ENCODE assay signal across 25 mouse cellular contexts in the genomic region with DNA sequence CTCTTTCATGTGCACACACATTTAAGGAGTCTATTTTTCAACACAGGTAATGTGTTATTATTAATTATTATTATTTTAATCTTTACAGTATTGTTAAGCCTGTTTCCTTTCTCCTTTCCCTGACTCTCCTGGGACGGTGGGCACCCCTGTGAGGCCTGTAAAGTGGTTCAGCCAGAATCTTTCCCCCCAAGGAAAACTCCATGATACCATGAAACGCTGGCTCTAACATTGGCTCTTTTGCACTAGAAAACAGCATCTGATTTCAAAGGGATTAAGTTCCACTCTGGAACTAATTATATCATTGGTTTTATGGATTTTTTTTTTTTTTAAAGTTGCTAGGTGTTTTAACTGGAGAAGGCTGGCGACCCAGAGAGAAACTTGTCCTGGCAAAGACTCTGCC. TPM values are rescaled to one million over a fixed set of nuclear protein-coding genes. Genes with fewer than 3 reads are reported as not detected.
A peak's percentile ranks its signal among the peaks of the same experiment; 100 is the strongest.
DNase-seq lines count a peak whose midpoint lies in the region; ATAC-seq lines count a peak whose summit lies in the region.
"Had no signal": no experiment of that assay in that cellular context is flagged by ENCODE, and none has a peak within 500 bp of the region (broad histone marks: within the 10 kb centered on the region; RNA-seq: fewer than 3 reads in every experiment).

No protein-coding gene starts in this region.

- H3K4me1 ChIP-seq in embryonic facial prominence, embryonic 10.5 days = peaks cover 73% of the 10 kb centered on the region
- peaks cover 7% of the 10 kb centered on the region for H3K4me1 ChIP-seq in embryonic facial prominence, embryonic 11.5 days (ENCODE audit: control insufficient read depth, insufficient read depth, low read length)
- peaks cover 87% of the 10 kb centered on the region for H3K4me1 ChIP-seq in limb, embryonic 10.5 days
- peaks cover 62% of the 10 kb centered on the region for H3K4me1 ChIP-seq in limb, embryonic 13.5 days
- H3K4me1 ChIP-seq in forebrain, embryonic 12.5 days = peaks cover 2% of the 10 kb centered on the region; the same call in 1 of the 2 replicates
- H3K4me1 ChIP-seq: hindbrain, embryonic 13.5 days had no signal

- WGBS in embryonic facial prominence, embryonic 10.5 days = 22% methylated on average over 3 of the region's 3 CpGs
- WGBS in embryonic facial prominence, embryonic 11.5 days = 16% methylated on average over 3 of the region's 3 CpGs
- WGBS in limb, embryonic 10.5 days = 13% methylated on average over 3 of the region's 3 CpGs
- 15% methylated on average over 3 of the region's 3 CpGs for WGBS in limb, embryonic 13.5 days
- 40% methylated on average over 3 of the region's 3 CpGs for WGBS in forebrain, embryonic 12.5 days

- peak; percentile 48 for DNase-seq in embryonic facial prominence, embryonic 10.5 days (ENCODE audit: low spot score)
- DNase-seq in embryonic facial prominence, embryonic 11.5 days (ENCODE audit: low spot score) = peak; percentile 76
- no peak for DNase-seq in limb, embryonic 10.5 days (ENCODE audit: low spot score)
- DNase-seq in layer of hippocampus, adult 9-11 months = no peak
- no peak for DNase-seq in cerebellum, postnatal 25 days
- DNase-seq in heart, postnatal 10 days = no peak
- DNase-seq: adrenal gland, adult 8-10 months; adrenal gland, postnatal 25 days; cerebellum, adult 11-12 months; cerebellum, adult 8-10 months; cerebellum, postnatal 10 days; gastrocnemius, postnatal 10 days; heart, adult 11 months; heart, postnatal 36 days had no signal

- no peak for ATAC-seq in embryonic facial prominence, embryonic 11.5 days (replicated peaks; ENCODE audit: insufficient number of reproducible peaks, low FRiP score, low TSS enrichment, low read depth)
- ATAC-seq in limb, embryonic 13.5 days (ENCODE audit: low FRiP score, low read depth) = no peak
- no peak for ATAC-seq in forebrain, embryonic 12.5 days (ENCODE audit: low FRiP score)
- ATAC-seq: CD4-positive, CD25-positive, alpha-beta regulatory T cell, adult 4 months; forebrain, embryonic 15.5 days; hindbrain, embryonic 16.5 days; intestine, embryonic 15.5 days had no signal

- H3K9ac ChIP-seq in embryonic facial prominence, embryonic 11.5 days (replicated peaks; ENCODE audit: low read length) = no peak overlapping the region
- H3K9ac ChIP-seq in limb, embryonic 13.5 days = no peak overlapping the region
- no peak overlapping the region for H3K9ac ChIP-seq in forebrain, embryonic 12.5 days
- H3K9ac ChIP-seq: embryonic facial prominence, embryonic 15.5 days; forebrain, embryonic 15.5 days; hindbrain, embryonic 13.5 days; intestine, embryonic 15.5 days had no signal

- no peaks in the 10 kb centered on the region for H3K36me3 ChIP-seq in embryonic facial prominence, embryonic 10.5 days (replicated peaks)
- no peaks in the 10 kb centered on the region for H3K36me3 ChIP-seq in embryonic facial prominence, embryonic 11.5 days (replicated peaks; ENCODE audit: control insufficient read depth, insufficient read depth, low read depth, low read length)
- H3K36me3 ChIP-seq in limb, embryonic 10.5 days = no peaks in the 10 kb centered on the region
- no peaks in the 10 kb centered on the region for H3K36me3 ChIP-seq in limb, embryonic 13.5 days
- no peaks in the 10 kb centered on the region for H3K36me3 ChIP-seq in forebrain, embryonic 12.5 days (replicated peaks)
- H3K36me3 ChIP-seq: embryonic facial prominence, embryonic 15.5 days; forebrain, embryonic 15.5 days; hindbrain, embryonic 10.5 days; hindbrain, embryonic 13.5 days; intestine, embryonic 15.5 days had no signal

- H3K27ac ChIP-seq in embryonic facial prominence, embryonic 10.5 days (replicated peaks) = peak overlapping the region; percentile 78
- no peak overlapping the region for H3K27ac ChIP-seq in embryonic facial prominence, embryonic 11.5 days (replicated peaks; ENCODE audit: low read depth, low read length)
- H3K27ac ChIP-seq in limb, embryonic 10.5 days = peak overlapping the region; percentile 83
- no peak overlapping the region; the same call in 1 of the 2 replicates for H3K27ac ChIP-seq in limb, embryonic 13.5 days
- H3K27ac ChIP-seq in forebrain, embryonic 12.5 days = no peak overlapping the region
- H3K27ac ChIP-seq: embryonic facial prominence, embryonic 15.5 days; forebrain, embryonic 15.5 days; hindbrain, embryonic 10.5 days; hindbrain, embryonic 13.5 days; intestine, embryonic 15.5 days had no signal

- no peak overlapping the region for H3K4me2 ChIP-seq in embryonic facial prominence, embryonic 11.5 days (ENCODE audit: low read depth, low read length)
- peak overlapping the region; percentile 44; the same call in 1 of the 2 replicates for H3K4me2 ChIP-seq in limb, embryonic 13.5 days (replicated peaks)
- no peak overlapping the region for H3K4me2 ChIP-seq in forebrain, embryonic 12.5 days
- H3K4me2 ChIP-seq: embryonic facial prominence, embryonic 15.5 days; forebrain, embryonic 15.5 days; hindbrain, embryonic 13.5 days; intestine, embryonic 15.5 days had no signal

- H3K27me3 ChIP-seq in embryonic facial prominence, embryonic 10.5 days (replicated peaks; ENCODE audit: low read depth, poor library complexity, severe bottlenecking) = peaks cover 5% of the 10 kb centered on the region; the same call in 1 of the 2 replicates
- no peaks in the 10 kb centered on the region for H3K27me3 ChIP-seq in embryonic facial prominence, embryonic 11.5 days (ENCODE audit: control insufficient read depth, insufficient read depth, low read length)
- peaks cover 40% of the 10 kb centered on the region for H3K27me3 ChIP-seq in limb, embryonic 10.5 days (ENCODE audit: low read depth, poor library complexity, severe bottlenecking)
- H3K27me3 ChIP-seq in limb, embryonic 13.5 days = peaks cover 61% of the 10 kb centered on the region
- H3K27me3 ChIP-seq in forebrain, embryonic 12.5 days = no peaks in the 10 kb centered on the region; the same call in 1 of the 2 replicates
- H3K27me3 ChIP-seq: embryonic facial prominence, embryonic 15.5 days; forebrain, embryonic 15.5 days; intestine, embryonic 15.5 days had no signal

- intact Hi-C loops in heart, postnatal 10 days (cut with DNase I) = no loop called here

- no peak overlapping the region for H3K4me3 ChIP-seq in embryonic facial prominence, embryonic 10.5 days
- no peak overlapping the region for H3K4me3 ChIP-seq in embryonic facial prominence, embryonic 11.5 days (ENCODE audit: low read depth, low read length)
- H3K4me3 ChIP-seq in limb, embryonic 10.5 days = 0 out of 2 replicates have a peak overlapping the region, but pooled peaks have one; percentile 7
- no peak overlapping the region for H3K4me3 ChIP-seq in limb, embryonic 13.5 days
- no peak overlapping the region for H3K4me3 ChIP-seq in forebrain, embryonic 12.5 days (replicated peaks)
- H3K4me3 ChIP-seq: embryonic facial prominence, embryonic 15.5 days; forebrain, embryonic 15.5 days; hindbrain, embryonic 10.5 days; hindbrain, embryonic 13.5 days; intestine, embryonic 15.5 days had no signal

- H3K9me3 ChIP-seq in embryonic facial prominence, embryonic 10.5 days = no peaks in the 10 kb centered on the region
- H3K9me3 ChIP-seq in embryonic facial prominence, embryonic 11.5 days (replicated peaks; ENCODE audit: control insufficient read depth, low read length) = no peaks in the 10 kb centered on the region
- H3K9me3 ChIP-seq in limb, embryonic 10.5 days (replicated peaks) = no peaks in the 10 kb centered on the region
- peaks cover 4% of the 10 kb centered on the region; the same call in 1 of the 2 replicates for H3K9me3 ChIP-seq in limb, embryonic 13.5 days
- H3K9me3 ChIP-seq in forebrain, embryonic 12.5 days = no peaks in the 10 kb centered on the region
- H3K9me3 ChIP-seq: embryonic facial prominence, embryonic 15.5 days; forebrain, embryonic 15.5 days; hindbrain, embryonic 10.5 days; hindbrain, embryonic 13.5 days; intestine, embryonic 15.5 days had no signal

RNA-seq across cellular contexts. Expression of a gene that starts 24.2 kb away (rescaled TPM):
- polyA plus RNA-seq in embryonic facial prominence, embryonic 10.5 days (2016; fragmentation: Nextera tagmentation; extraction: Ambion mirVana) = 8.1 and 11.0 TPM in 2 replicates
- 10.3 and 11.2 TPM in 2 replicates for polyA plus RNA-seq in embryonic facial prominence, embryonic 11.5 days (2014; fragmentation: Nextera tagmentation; extraction: Ambion mirVana)
- 9.1 and 15.7 TPM in 2 replicates for polyA plus RNA-seq in limb, embryonic 10.5 days (2016; fragmentation: Nextera tagmentation; extraction: Ambion mirVana)
- polyA plus RNA-seq in limb, embryonic 13.5 days (2015; fragmentation: Nextera tagmentation; extraction: Ambion mirVana) = 18.2 and 19.2 TPM in 2 replicates
- 2.2 and 3.1 TPM in 2 replicates for polyA plus RNA-seq in forebrain, embryonic 12.5 days (2016; fragmentation: Nextera tagmentation; extraction: Ambion mirVana)
- total RNA-seq in heart, postnatal 10 days (2021) = under 1 TPM; 0.20 to 0.34 TPM
- total RNA-seq: adrenal gland, postnatal 25 days; MEL had no signal
- polyA plus RNA-seq: C2C12 had no signal

Comparison
In these comparisons a context has a peak if more than half of its experiments do, and no peak if none do; other contexts are left out.
1. H3K27ac ChIP-seq: peak in embryonic facial prominence, embryonic 10.5 days (single experiment) and limb, embryonic 10.5 days (single experiment); none in embryonic facial prominence, embryonic 11.5 days (single experiment), limb, embryonic 13.5 days (single experiment) and forebrain, embryonic 12.5 days (single experiment).
2. DNase-seq: peak in embryonic facial prominence, embryonic 10.5 days (single experiment) and embryonic facial prominence, embryonic 11.5 days (single experiment); none in limb, embryonic 10.5 days (single experiment), layer of hippocampus, adult 9-11 months (single experiment), cerebellum, postnatal 25 days (0 of 2) and heart, postnatal 10 days (0 of 2).